Mouse (Mus musculus) heart, embryonic 10.5 days (tissue): ENCODE measurements around the gene Ccdc122. TPM values are rescaled to one million over a fixed set of nuclear protein-coding genes. Genes with fewer than 3 reads are reported as not detected.
"Not testable (repeated sequence)": the region's sequence is repeated elsewhere in the genome, so short reads cannot be mapped to it uniquely, and the experiment has no call there.

ENCODE experiments used
- DNase-seq: peaks from one replicate; pipeline ENCODE4 v3.0.0-alpha.2; 2017; ENCODE audit warnings: low spot score
- H3K27ac ChIP-seq: fragments of 300-500 bp; sonication (generic); 2 replicates; pipeline ENCODE4 v1.5.1; 2016; ENCODE audit warnings: mild to moderate bottlenecking
- H3K27me3 ChIP-seq: fragments of 300-500 bp; sonication (generic); 2 replicates; pipeline ENCODE4 v1.6.1; 2016; ENCODE audit warnings: mild to moderate bottlenecking; ENCODE audit not compliant: poor library complexity, insufficient read depth, severe bottlenecking
- H3K36me3 ChIP-seq: fragments of 300-500 bp; sonication (generic); 2 replicates; pipeline ENCODE4 v1.6.1; 2016; ENCODE audit warnings: mild to moderate bottlenecking, moderate library complexity
- H3K4me1 ChIP-seq: fragments of 300-500 bp; sonication (generic); 2 replicates; pipeline ENCODE4 v1.6.1; 2016; ENCODE audit warnings: mild to moderate bottlenecking
- H3K4me3 ChIP-seq: fragments of 300-500 bp; sonication (generic); 2 replicates; pipeline ENCODE4 v1.5.1; 2016; ENCODE audit warnings: mild to moderate bottlenecking, moderate library complexity
- H3K9me3 ChIP-seq: fragments of 300-500 bp; sonication (generic); 2 replicates; pipeline ENCODE4 v1.6.1; 2016; ENCODE audit warnings: mild to moderate bottlenecking, moderate library complexity
- WGBS: fragments of 180-500 bp; shearing (Covaris S2); methylation state at CpG from one replicate; pipeline ENCODE4 v1.1.7; 2016; 5-methylcytosine and 5-hydroxymethylcytosine counted together
- polyA plus RNA-seq: library from polyadenylated mRNA; unstranded; fragments of >200 nt; fragmentation: Nextera tagmentation; extraction: Ambion mirVana; gene quantifications from 2 replicates; pipeline ENCODE4 v1.2.1, GENCODE M21; 2016

Gene Ccdc122
- polyA plus RNA-seq, 1 experiment from 2014 or later = 1.5 TPM

DNA sequence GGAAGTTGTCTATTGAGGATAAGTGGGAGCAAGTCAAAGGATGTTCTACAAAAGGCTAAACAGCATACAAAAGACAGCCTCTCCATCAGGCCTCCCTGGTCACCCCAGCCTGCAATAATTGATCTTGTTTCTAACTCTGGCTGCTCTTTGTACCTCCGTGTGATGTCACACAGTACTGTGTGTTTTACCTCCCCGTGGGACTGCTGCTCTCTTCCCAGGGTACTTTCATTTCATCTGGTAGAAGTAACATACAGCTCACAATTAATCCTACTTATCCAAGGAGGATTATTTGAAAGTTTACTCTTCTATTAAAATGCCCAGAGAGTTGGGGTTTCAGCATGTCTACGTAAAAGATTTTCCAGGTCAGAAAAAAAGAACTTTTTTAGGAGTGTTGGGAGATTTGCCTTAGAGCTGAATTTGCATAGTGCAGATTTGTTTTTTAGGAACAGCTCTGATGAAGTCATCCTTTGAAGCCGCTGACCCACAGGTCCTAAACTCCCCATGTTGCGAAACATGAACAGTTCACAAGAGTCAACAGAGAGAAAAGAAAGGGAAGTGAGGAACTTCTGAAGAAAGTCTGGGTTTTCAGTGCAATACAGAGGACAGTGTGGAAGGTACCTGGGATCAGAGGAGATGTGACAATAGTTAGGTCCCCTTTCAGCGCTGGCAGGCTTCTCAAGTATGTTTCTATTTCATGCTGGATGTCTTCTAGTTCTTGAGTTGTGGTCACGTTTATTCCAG lies 2.2 kb upstream of the Ccdc122 start:
- H3K27ac ChIP-seq = no peak overlapping the region
- no peak for DNase-seq

DNA sequence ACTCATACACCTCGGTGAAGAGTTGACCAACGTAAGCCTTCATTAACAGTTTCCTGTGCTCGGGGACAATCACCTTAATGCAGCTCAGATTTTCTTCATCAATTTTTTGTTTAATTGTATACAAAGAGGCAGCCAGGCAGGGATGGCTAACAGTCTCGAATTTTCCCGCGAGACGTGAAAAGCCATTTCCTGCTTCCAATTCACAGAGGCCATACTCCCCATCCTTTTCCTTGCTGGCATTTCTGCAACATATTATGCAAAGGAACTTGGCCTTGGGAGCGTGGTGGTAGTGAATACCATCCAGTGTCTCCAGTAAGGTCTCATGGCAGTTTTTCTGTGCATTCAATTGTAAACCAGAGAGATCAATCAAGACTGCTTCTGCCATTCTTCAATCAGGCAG lies 1.6 kb upstream of the Ccdc122 start:
- WGBS = 90% methylated on average over 8 of the region's 8 CpGs
- 0 out of 2 replicates have a peak, but pooled peaks cover 5% of the 10 kb centered on the region for H3K36me3 ChIP-seq
- no peak for DNase-seq

More for the DNA sequence above, 2.2 kb upstream of the Ccdc122 start:
- peaks cover 16% of the 10 kb centered on the region; the same call in 1 of the 2 replicates for H3K4me1 ChIP-seq
- H3K4me3 ChIP-seq = no peak overlapping the region
- H3K36me3 ChIP-seq = 0 out of 2 replicates have a peak, but pooled peaks cover 5% of the 10 kb centered on the region
- no peaks in the 10 kb centered on the region for H3K9me3 ChIP-seq
- 72% methylated on average over 7 of the region's 7 CpGs for WGBS
- no peaks in the 10 kb centered on the region for H3K27me3 ChIP-seq

GRCm38 (mm10) chr14:77037330-77037729 lies 758 bp downstream of the Ccdc122 start:
- DNase-seq = no peak
- Histone ChIP-seq H3K36me3 (no peaks in the 10 kb centered on the region), H3K4me3 (no peak overlapping the region), H3K27ac (no peak overlapping the region), H3K9me3 (no peaks in the 10 kb centered on the region), H3K27me3 (no peaks in the 10 kb centered on the region), H3K4me1 (peaks cover 14% of the 10 kb centered on the region; the same call in 1 of the 2 replicates)
- WGBS = 82% methylated on average over 5 of the region's 5 CpGs

More for the DNA sequence above, 1.6 kb upstream of the Ccdc122 start:
- H3K27ac ChIP-seq = no peak overlapping the region
- no peaks in the 10 kb centered on the region for H3K9me3 ChIP-seq
- H3K4me1 ChIP-seq = peaks cover 16% of the 10 kb centered on the region; the same call in 1 of the 2 replicates
- H3K27me3 ChIP-seq = no peaks in the 10 kb centered on the region
- no peak overlapping the region for H3K4me3 ChIP-seq

DNA sequence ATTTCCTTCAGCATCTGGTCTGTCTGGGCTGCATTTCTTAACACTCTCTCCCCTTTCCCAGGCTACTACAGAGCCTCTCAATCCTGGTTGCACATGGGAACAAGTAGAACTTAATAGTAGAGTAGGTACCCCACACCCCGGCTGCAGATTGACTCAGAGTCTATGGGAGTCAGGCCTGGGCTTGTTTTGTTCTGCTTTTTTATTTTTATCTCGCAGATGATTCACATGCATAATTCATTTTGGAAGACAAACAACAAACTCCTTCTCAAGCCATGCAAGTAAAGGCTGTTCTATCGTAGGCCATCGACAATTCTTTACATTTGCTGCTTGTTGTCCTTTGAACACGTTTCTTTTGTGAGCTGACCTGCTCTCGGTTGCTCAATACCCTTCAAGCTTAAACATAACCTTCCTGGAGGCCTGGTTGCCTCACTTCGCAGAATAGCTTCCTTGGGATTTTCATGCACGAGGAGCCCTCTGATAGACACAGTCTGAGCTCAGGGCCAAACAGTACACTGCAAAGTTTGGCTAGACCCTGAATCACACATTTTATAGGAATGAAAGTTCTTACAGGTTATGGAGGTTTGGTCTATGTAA lies 1.4 kb downstream of the Ccdc122 start:
- H3K36me3 ChIP-seq = no peaks in the 10 kb centered on the region
- DNase-seq = no peak
- H3K4me3 ChIP-seq = no peak overlapping the region
- no peaks in the 10 kb centered on the region for H3K9me3 ChIP-seq
- 84% methylated on average over 8 of the region's 8 CpGs for WGBS
- H3K27ac ChIP-seq = no peak overlapping the region
- peaks cover 11% of the 10 kb centered on the region; the same call in 1 of the 2 replicates for H3K4me1 ChIP-seq
- H3K27me3 ChIP-seq = no peaks in the 10 kb centered on the region

- Histone ChIP-seq H3K27ac (no peak overlapping the region), H3K27me3 (no peaks in the 10 kb centered on the region), H3K4me1 (no peaks in the 10 kb centered on the region), H3K9me3 (no peaks in the 10 kb centered on the region), H3K4me3 (no peak overlapping the region), H3K36me3 (no peaks in the 10 kb centered on the region; the same call in 1 of the 2 replicates)
- no peak for DNase-seq
These were observed 16.7 kb downstream of the Ccdc122 start for GRCm38 (mm10) chr14:77053288-77053687.

DNA sequence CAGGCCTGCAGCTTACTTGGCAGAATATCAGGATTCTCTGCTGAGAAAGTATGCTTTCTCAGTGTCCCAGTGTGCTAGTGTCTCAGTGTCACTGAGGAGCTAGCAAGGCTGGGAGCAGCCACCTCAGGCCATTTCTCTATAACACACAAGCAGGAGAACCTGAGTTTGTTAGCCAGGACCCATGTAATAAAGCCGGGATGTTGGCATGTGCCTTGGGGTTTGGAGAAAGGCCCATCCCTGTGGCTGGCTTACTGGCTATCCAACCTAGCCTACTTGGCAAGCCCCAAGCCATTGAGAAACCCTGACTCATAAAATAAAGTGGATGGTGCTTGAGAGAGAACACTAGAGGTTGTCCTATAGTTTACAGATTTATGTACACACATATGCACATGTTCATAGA lies 32.8 kb downstream of the Ccdc122 start:
- Histone ChIP-seq H3K4me3 (no peak overlapping the region), H3K36me3 (no peaks in the 10 kb centered on the region), H3K4me1 (no peaks in the 10 kb centered on the region), H3K9me3 (no peaks in the 10 kb centered on the region), H3K27me3 (no peaks in the 10 kb centered on the region), H3K27ac (no peak overlapping the region)
- no peak for DNase-seq
- WGBS = 80% methylated on average over 1 of the region's 1 CpGs

- no peaks in the 10 kb centered on the region for H3K4me1 ChIP-seq
- H3K4me3 ChIP-seq = no peak overlapping the region
- H3K36me3 ChIP-seq = no peaks in the 10 kb centered on the region
- WGBS = 87% methylated on average over 5 of the region's 5 CpGs
- DNase-seq = no peak
- no peaks in the 10 kb centered on the region for H3K9me3 ChIP-seq
- no peaks in the 10 kb centered on the region for H3K27me3 ChIP-seq
- H3K27ac ChIP-seq = no peak overlapping the region
These were observed 44.7 kb downstream of the Ccdc122 start for GRCm38 (mm10) chr14:77081248-77081647.

DNA sequence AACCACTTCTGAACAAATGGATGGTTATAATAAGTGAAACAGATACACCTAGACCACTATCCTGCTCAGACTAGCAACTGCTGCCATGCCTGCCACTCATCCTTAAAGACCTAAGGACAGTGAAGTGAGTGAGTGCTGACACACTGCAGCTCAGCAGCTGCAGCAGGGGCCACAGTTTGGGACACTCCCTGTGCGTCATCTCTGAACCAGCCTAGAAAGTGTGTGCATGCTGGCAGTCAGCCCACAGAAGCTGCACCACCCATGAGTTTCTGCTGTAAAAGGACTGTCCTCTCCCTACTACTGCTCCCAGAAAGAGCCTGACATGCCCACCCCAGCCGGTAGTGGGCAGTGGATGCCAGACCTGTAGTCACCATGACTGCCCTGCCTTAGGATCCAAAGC lies 63.7 kb downstream of the Ccdc122 start:
- Histone ChIP-seq H3K27me3 (no peaks in the 10 kb centered on the region), H3K27ac (no peak overlapping the region), H3K4me1 (no peaks in the 10 kb centered on the region), H3K9me3 (no peaks in the 10 kb centered on the region), H3K4me3 (no peak overlapping the region), H3K36me3 (no peaks in the 10 kb centered on the region)
- WGBS = 65% methylated on average over 2 of the region's 2 CpGs
- no peak for DNase-seq

- 82% methylated on average over 5 of the region's 5 CpGs for WGBS
- not testable (repeated sequence) for H3K27me3 ChIP-seq
These were observed 74.0 kb downstream of the Ccdc122 start for GRCm38 (mm10) chr14:77110622-77111021.

GRCm38 (mm10) chr14:77130612-77131011 lies 94.0 kb downstream of the Ccdc122 start:
- 79% methylated on average over 5 of the region's 5 CpGs for WGBS
- Histone ChIP-seq H3K27ac (no peak overlapping the region), H3K27me3 (no peaks in the 10 kb centered on the region), H3K4me1 (peaks cover 5% of the 10 kb centered on the region), H3K9me3 (no peaks in the 10 kb centered on the region), H3K4me3 (no peak overlapping the region), H3K36me3 (no peaks in the 10 kb centered on the region)
- DNase-seq = no peak

More at GRCm38 (mm10) chr14:77110622-77111021, 74.0 kb downstream of the Ccdc122 start:
- H3K27ac ChIP-seq, DNase-seq, H3K4me3 ChIP-seq, H3K36me3 ChIP-seq, H3K9me3 ChIP-seq, H3K4me1 ChIP-seq: not testable (repeated sequence)

- WGBS = 60% methylated on average over 6 of the region's 6 CpGs
- H3K27me3 ChIP-seq = no peaks in the 10 kb centered on the region
- no peak overlapping the region; the same call in 1 of the 2 replicates for H3K27ac ChIP-seq
- no peak for DNase-seq
- H3K36me3 ChIP-seq = no peaks in the 10 kb centered on the region
- H3K9me3 ChIP-seq = no peaks in the 10 kb centered on the region
- peaks cover 14% of the 10 kb centered on the region for H3K4me1 ChIP-seq
- no peak overlapping the region for H3K4me3 ChIP-seq
These were observed 100.4 kb downstream of the Ccdc122 start for GRCm38 (mm10) chr14:77136936-77137335.

- DNase-seq = peak; percentile 83
- H3K27ac ChIP-seq = peak overlapping the region; percentile 45
- H3K27me3 ChIP-seq = no peaks in the 10 kb centered on the region
- H3K9me3 ChIP-seq = no peaks in the 10 kb centered on the region
- H3K4me1 ChIP-seq = peaks cover 14% of the 10 kb centered on the region; the same call in 1 of the 2 replicates
- H3K36me3 ChIP-seq = no peaks in the 10 kb centered on the region
- WGBS = 33% methylated on average over 17 of the region's 17 CpGs
- H3K4me3 ChIP-seq = peak overlapping the region; percentile 8; the same call in 1 of the 2 replicates
These were observed 105.0 kb downstream of the Ccdc122 start for GRCm38 (mm10) chr14:77141324-77142282.
